Mouse (Mus musculus) hindbrain, embryonic 16.5 days (tissue): ENCODE measurements around the gene Gpha2. TPM values are rescaled to one million over a fixed set of nuclear protein-coding genes. Genes with fewer than 3 reads are reported as not detected.

Source experiments
- ATAC-seq: fragments of 200-750 bp; cut with Nextera tagmentation; 2 replicates; pipeline ENCODE4 v1.8.0; 2017; ENCODE audit warnings: moderate TSS enrichment, moderate library complexity
- H3K27ac ChIP-seq: fragments of 300-500 bp; sonication (generic); 2 replicates; pipeline ENCODE4 v1.5.1; 2014; ENCODE audit warnings: low read depth, mild to moderate bottlenecking, control low read depth, low read length, moderate library complexity
- H3K27me3 ChIP-seq: fragments of 300-500 bp; sonication (generic); replicated peaks from 2 replicates; pipeline ENCODE4 v1.6.1; 2014; ENCODE audit warnings: low read length; ENCODE audit not compliant: control insufficient read depth, insufficient read depth
- H3K36me3 ChIP-seq: fragments of 300-500 bp; sonication (generic); 2 replicates; pipeline ENCODE4 v1.6.1; 2014; ENCODE audit warnings: mild to moderate bottlenecking, low read length, moderate library complexity, mixed read lengths; ENCODE audit not compliant: control insufficient read depth, insufficient read depth
- H3K4me1 ChIP-seq: fragments of 300-500 bp; sonication (generic); 2 replicates; pipeline ENCODE4 v1.6.1; 2014; ENCODE audit warnings: low read depth, low read length; ENCODE audit not compliant: control insufficient read depth, insufficient read depth
- H3K4me2 ChIP-seq: fragments of 300-500 bp; sonication (generic); 2 replicates; pipeline ENCODE4 v1.6.1; 2014; ENCODE audit warnings: mild to moderate bottlenecking, low read length, control low read depth, moderate library complexity
- H3K4me3 ChIP-seq: fragments of 300-500 bp; sonication (generic); 2 replicates; pipeline ENCODE4 v1.5.1; 2014; ENCODE audit warnings: mild to moderate bottlenecking, low read length, control low read depth, moderate library complexity
- H3K9ac ChIP-seq: fragments of 300-500 bp; sonication (generic); 2 replicates; pipeline ENCODE4 v1.6.1; 2014; ENCODE audit warnings: low read depth, mild to moderate bottlenecking, control low read depth, low read length, moderate library complexity
- H3K9me3 ChIP-seq: fragments of 300-500 bp; sonication (generic); 2 replicates; pipeline ENCODE4 v1.6.1; 2014; ENCODE audit warnings: mild to moderate bottlenecking, low read length, moderate library complexity; ENCODE audit not compliant: control insufficient read depth
- WGBS: fragments of 180-500 bp; shearing (Covaris S2); extraction: QIAGEN DNeasy Blood & Tissue Kit; methylation state at CpG from one replicate; pipeline ENCODE4 v1.1.7; 2014; 5-methylcytosine and 5-hydroxymethylcytosine counted together
- polyA plus RNA-seq: library from polyadenylated mRNA; unstranded; fragments of >200 nt; fragmentation: Nextera tagmentation; extraction: Ambion mirVana; gene quantifications from 2 replicates; pipeline ENCODE4 v1.2.1, GENCODE M21; 2015

Gpha2 gene
- polyA plus RNA-seq, 1 experiment from 2014 or later: not detected

GRCm38 (mm10) chr19:6238740-6239139, 12.6 kb downstream of the Gpha2 start:
- no peak overlapping the region for H3K4me3 ChIP-seq
- no peak for ATAC-seq
- H3K9ac ChIP-seq: no peak overlapping the region
- no peaks in the 10 kb centered on the region for H3K36me3 ChIP-seq
- peaks cover 28% of the 10 kb centered on the region for H3K4me1 ChIP-seq
- H3K27me3 ChIP-seq: no peaks in the 10 kb centered on the region
- H3K9me3 ChIP-seq: no peaks in the 10 kb centered on the region
- H3K27ac ChIP-seq: no peak overlapping the region
- no peak overlapping the region for H3K4me2 ChIP-seq

GRCm38 (mm10) chr19:6240136-6240535, 14.0 kb downstream of the Gpha2 start:
- WGBS: 81% methylated on average over 1 of the region's 1 CpGs
- ATAC-seq: no peak
- no peaks in the 10 kb centered on the region for H3K9me3 ChIP-seq
- H3K4me1 ChIP-seq: peaks cover 15% of the 10 kb centered on the region
- no peak overlapping the region for H3K4me3 ChIP-seq
- H3K27me3 ChIP-seq: no peaks in the 10 kb centered on the region
- H3K27ac ChIP-seq: no peak overlapping the region
- H3K36me3 ChIP-seq: peaks cover 6% of the 10 kb centered on the region
- H3K4me2 ChIP-seq: no peak overlapping the region
- H3K9ac ChIP-seq: no peak overlapping the region

GRCm38 (mm10) chr19:6240725-6241124, 14.5 kb downstream of the Gpha2 start:
- no peak overlapping the region for H3K27ac ChIP-seq
- no peaks in the 10 kb centered on the region for H3K9me3 ChIP-seq
- 37% methylated on average over 5 of the region's 5 CpGs for WGBS
- H3K9ac ChIP-seq: no peak overlapping the region; the same call in 1 of the 2 replicates
- peaks cover 6% of the 10 kb centered on the region for H3K36me3 ChIP-seq
- peaks cover 15% of the 10 kb centered on the region for H3K4me1 ChIP-seq
- H3K4me2 ChIP-seq: peak overlapping the region; percentile 38
- H3K27me3 ChIP-seq: no peaks in the 10 kb centered on the region
- no peak for ATAC-seq
- peak overlapping the region; percentile 94 for H3K4me3 ChIP-seq

- Histone ChIP-seq H3K9ac (peak within 1 kb of the TSS; percentile 95), H3K9me3 (no peaks in the 10 kb centered on the region), H3K27ac (peak within 1 kb of the TSS; percentile 73; the same call in 1 of the 2 replicates), H3K27me3 (no peaks in the 10 kb centered on the region), H3K36me3 (peaks cover 8% of the 10 kb centered on the region), H3K4me2 (peak within 1 kb of the TSS; percentile 65), H3K4me1 (peaks cover 13% of the 10 kb centered on the region), H3K4me3 (peak within 1 kb of the TSS; percentile 94)
- peak; percentile 96 for ATAC-seq
- 0% methylated on average over 55 of the region's 55 CpGs for WGBS
Observed at GRCm38 (mm10) chr19:6241274-6242107, 15.3 kb downstream of the Gpha2 start, which contains the start of gene Atg2a. Atg2a (plus strand) TSS chr19:6241668.

- Histone ChIP-seq H3K4me3 (peak overlapping the region; percentile 94), H3K9ac (peak overlapping the region; percentile 95), H3K4me1 (peaks cover 12% of the 10 kb centered on the region), H3K27me3 (no peaks in the 10 kb centered on the region), H3K4me2 (peak overlapping the region; percentile 65), H3K9me3 (no peaks in the 10 kb centered on the region), H3K27ac (peak overlapping the region; percentile 73; the same call in 1 of the 2 replicates), H3K36me3 (peaks cover 14% of the 10 kb centered on the region)
- no peak for ATAC-seq
- 4% methylated on average over 4 of the region's 4 CpGs for WGBS
Observed at GRCm38 (mm10) chr19:6242281-6242680, 16.1 kb downstream of the Gpha2 start.

GRCm38 (mm10) chr19:6243226-6243625, 17.0 kb downstream of the Gpha2 start:
- 82% methylated on average over 5 of the region's 5 CpGs for WGBS
- no peak overlapping the region for H3K9ac ChIP-seq
- no peak overlapping the region for H3K27ac ChIP-seq
- H3K4me2 ChIP-seq: no peak overlapping the region
- no peaks in the 10 kb centered on the region for H3K27me3 ChIP-seq
- ATAC-seq: no peak
- peaks cover 23% of the 10 kb centered on the region for H3K36me3 ChIP-seq
- no peak overlapping the region for H3K4me3 ChIP-seq
- H3K9me3 ChIP-seq: no peaks in the 10 kb centered on the region
- peaks cover 12% of the 10 kb centered on the region for H3K4me1 ChIP-seq

GRCm38 (mm10) chr19:6245806-6246205, 19.6 kb downstream of the Gpha2 start:
- no peaks in the 10 kb centered on the region for H3K9me3 ChIP-seq
- no peak for ATAC-seq
- 49% methylated on average over 1 of the region's 1 CpGs for WGBS
- no peak overlapping the region for H3K4me3 ChIP-seq
- H3K27me3 ChIP-seq: no peaks in the 10 kb centered on the region
- H3K9ac ChIP-seq: no peak overlapping the region
- no peak overlapping the region for H3K27ac ChIP-seq
- peaks cover 12% of the 10 kb centered on the region for H3K4me1 ChIP-seq
- H3K36me3 ChIP-seq: peaks cover 34% of the 10 kb centered on the region
- H3K4me2 ChIP-seq: no peak overlapping the region

- Histone ChIP-seq H3K27ac (no peak overlapping the region), H3K4me2 (no peak overlapping the region), H3K9ac (no peak overlapping the region), H3K27me3 (no peaks in the 10 kb centered on the region), H3K4me1 (peaks cover 5% of the 10 kb centered on the region), H3K36me3 (peaks cover 46% of the 10 kb centered on the region), H3K4me3 (no peak overlapping the region), H3K9me3 (no peaks in the 10 kb centered on the region)
- 94% methylated on average over 29 of the region's 29 CpGs for WGBS
- ATAC-seq: no peak
Observed at GRCm38 (mm10) chr19:6247526-6248300, 21.5 kb downstream of the Gpha2 start.

- Histone ChIP-seq H3K27me3 (no peaks in the 10 kb centered on the region), H3K9ac (no peak overlapping the region), H3K27ac (no peak overlapping the region), H3K36me3 (peaks cover 53% of the 10 kb centered on the region), H3K9me3 (no peaks in the 10 kb centered on the region), H3K4me3 (no peak overlapping the region), H3K4me2 (no peak overlapping the region), H3K4me1 (no peaks in the 10 kb centered on the region)
- no peak for ATAC-seq
- WGBS: 93% methylated on average over 4 of the region's 4 CpGs
Observed at GRCm38 (mm10) chr19:6253021-6253420, 26.8 kb downstream of the Gpha2 start.
